Mouse (Mus musculus): ENCODE results near the gene Bcs1l. TPM values are rescaled to one million over a fixed set of nuclear protein-coding genes. Genes with fewer than 3 reads are reported as not detected.

Bcs1l gene
- polyA plus RNA-seq (2014; fragmentation: Illumina TruSeq; extraction: RNeasy Lipid Tissue Mini Kit (QIAGEN cat#74804); ENCODE audit: low read depth, low replicate concordance) = 8.9 TPM

GRCm38 (mm10) chr1:74587773-74588445 is at the start of gene Bcs1l, which contains the start of gene Zfp142:
Gene Bcs1l (plus strand): TSS chr1:74588289.
Gene Zfp142 (minus strand): TSS chr1:74588246.

GRCm38 (mm10) chr1:74542451-74542961 is 45.6 kb upstream of the Bcs1l start, which contains the start of gene Plcd4:
Gene Plcd4 (plus strand): TSS chr1:74542888.

GRCm38 (mm10) chr1:74544184-74544583 is 43.9 kb upstream of the Bcs1l start, which contains the start of gene Usp37:
Gene Usp37 (minus strand): TSS chr1:74544284.

GRCm38 (mm10) chr1:74601267-74601962 is 13.3 kb downstream of the Bcs1l start, which contains the start of the genes Rnf25 and Stk36:
Gene Rnf25 (minus strand): TSS chr1:74601397.
Gene Stk36 (plus strand): TSS chr1:74601445.

Other genes with a start within 250 kb of the Bcs1l start
- 0.28 TPM for gene Catip, start 226.2 kb upstream of the Bcs1l start, polyA plus RNA-seq (2014; fragmentation: Illumina TruSeq; extraction: RNeasy Lipid Tissue Mini Kit (QIAGEN cat#74804); ENCODE audit: low read depth, low replicate concordance)
- gene Slc11a1, start 213.1 kb upstream of the Bcs1l start, polyA plus RNA-seq (2014; fragmentation: Illumina TruSeq; extraction: RNeasy Lipid Tissue Mini Kit (QIAGEN cat#74804); ENCODE audit: low read depth, low replicate concordance) = not detected
- gene Ctdsp1, start 196.8 kb upstream of the Bcs1l start, polyA plus RNA-seq (2014; fragmentation: Illumina TruSeq; extraction: RNeasy Lipid Tissue Mini Kit (QIAGEN cat#74804); ENCODE audit: low read depth, low replicate concordance) = 19.7 TPM
- gene Vil1, start 178.9 kb upstream of the Bcs1l start, polyA plus RNA-seq (2014; fragmentation: Illumina TruSeq; extraction: RNeasy Lipid Tissue Mini Kit (QIAGEN cat#74804); ENCODE audit: low read depth, low replicate concordance) = 29.1 TPM
- gene Cnot9, start 82.2 kb upstream of the Bcs1l start, polyA plus RNA-seq (2014; fragmentation: Illumina TruSeq; extraction: RNeasy Lipid Tissue Mini Kit (QIAGEN cat#74804); ENCODE audit: low read depth, low replicate concordance) = 22.3 TPM
- gene Plcd4, start 45.4 kb upstream of the Bcs1l start, polyA plus RNA-seq (2014; fragmentation: Illumina TruSeq; extraction: RNeasy Lipid Tissue Mini Kit (QIAGEN cat#74804); ENCODE audit: low read depth, low replicate concordance) = 5.7 TPM
- 12.9 TPM for gene Usp37, start 44.0 kb upstream of the Bcs1l start, polyA plus RNA-seq (2014; fragmentation: Illumina TruSeq; extraction: RNeasy Lipid Tissue Mini Kit (QIAGEN cat#74804); ENCODE audit: low read depth, low replicate concordance)
- gene Zfp142, start within 50 bp of the Bcs1l start, polyA plus RNA-seq (2014; fragmentation: Illumina TruSeq; extraction: RNeasy Lipid Tissue Mini Kit (QIAGEN cat#74804); ENCODE audit: low read depth, low replicate concordance) = 2.8 TPM
- gene Rnf25, start 13.1 kb downstream of the Bcs1l start, polyA plus RNA-seq (2014; fragmentation: Illumina TruSeq; extraction: RNeasy Lipid Tissue Mini Kit (QIAGEN cat#74804); ENCODE audit: low read depth, low replicate concordance) = 9.3 TPM
- 3.8 TPM for gene Stk36, start 13.2 kb downstream of the Bcs1l start, polyA plus RNA-seq (2014; fragmentation: Illumina TruSeq; extraction: RNeasy Lipid Tissue Mini Kit (QIAGEN cat#74804); ENCODE audit: low read depth, low replicate concordance)
- 22.1 TPM for gene Ttll4, start 73.5 kb downstream of the Bcs1l start, polyA plus RNA-seq (2014; fragmentation: Illumina TruSeq; extraction: RNeasy Lipid Tissue Mini Kit (QIAGEN cat#74804); ENCODE audit: low read depth, low replicate concordance)
- 7.9 TPM for gene Cyp27a1, start 125.3 kb downstream of the Bcs1l start, polyA plus RNA-seq (2014; fragmentation: Illumina TruSeq; extraction: RNeasy Lipid Tissue Mini Kit (QIAGEN cat#74804); ENCODE audit: low read depth, low replicate concordance)
- 1.2 TPM for gene Prkag3, start 160.9 kb downstream of the Bcs1l start, polyA plus RNA-seq (2014; fragmentation: Illumina TruSeq; extraction: RNeasy Lipid Tissue Mini Kit (QIAGEN cat#74804); ENCODE audit: low read depth, low replicate concordance)
- gene Wnt6, start 183.6 kb downstream of the Bcs1l start, polyA plus RNA-seq (2014; fragmentation: Illumina TruSeq; extraction: RNeasy Lipid Tissue Mini Kit (QIAGEN cat#74804); ENCODE audit: low read depth, low replicate concordance) = not detected
- gene Wnt10a, start 203.2 kb downstream of the Bcs1l start, polyA plus RNA-seq (2014; fragmentation: Illumina TruSeq; extraction: RNeasy Lipid Tissue Mini Kit (QIAGEN cat#74804); ENCODE audit: low read depth, low replicate concordance) = not detected

All from kidney, adult 10 weeks (tissue).